Mouse (Mus musculus): ENCODE data around the gene 1700067K01Rik. TPM values are rescaled to one million over a fixed set of nuclear protein-coding genes. Genes with fewer than 3 reads are reported as not detected.

1700067K01Rik gene
- total RNA-seq (2023), result 1.4 to 1.5 TPM in 2 of 4 replicates, not detected in the others

GRCm38 (mm10) chr8:84001281-84002000, at the start of gene 1700067K01Rik:
Gene 1700067K01Rik, plus strand, starts transcription at chr8:84001502.

GRCm38 (mm10) chr8:83955106-83955957, 46.0 kb upstream of the 1700067K01Rik start, which contains the start of the genes Gm10644 and Asf1b:
Gene Gm10644, minus strand, starts transcription at chr8:83955205.
Gene Asf1b, plus strand, starts transcription at chr8:83955507.

GRCm38 (mm10) chr8:83972150-83973120, 28.9 kb upstream of the 1700067K01Rik start, which contains the start of gene Prkaca:
Gene Prkaca, plus strand, starts transcription at chr8:83972993.

GRCm38 (mm10) chr8:83997511-83998141, 3.7 kb upstream of the 1700067K01Rik start, which contains the start of gene Samd1:
Gene Samd1, plus strand, starts transcription at chr8:83997672.

GRCm38 (mm10) chr8:84011705-84012498, 10.6 kb downstream of the 1700067K01Rik start, which contains the start of gene 2210011C24Rik:
Gene 2210011C24Rik, minus strand, starts transcription at chr8:84012171.

GRCm38 (mm10) chr8:84021096-84021495, 19.8 kb downstream of the 1700067K01Rik start, which contains the start of gene Palm3:
Gene Palm3, plus strand, starts transcription at chr8:84021471.

GRCm38 (mm10) chr8:84042066-84042947, 41.0 kb downstream of the 1700067K01Rik start, which contains the start of gene Il27ra:
Gene Il27ra, minus strand, starts transcription at chr8:84042589.

GRCm38 (mm10) chr8:84044900-84045299, 43.6 kb downstream of the 1700067K01Rik start, which contains the start of gene Rln3:
Gene Rln3, minus strand, starts transcription at chr8:84045000.

Other genes with a start within 250 kb of the 1700067K01Rik start
- 6.7 to 10.1 TPM (median 8.4 TPM) in 4 replicates for gene Adgrl1, start 101.4 kb upstream of the 1700067K01Rik start, total RNA-seq (2023)
- gene Gm10644, start 46.3 kb upstream of the 1700067K01Rik start, total RNA-seq (2023), result 1.3 to 1.7 TPM (median 1.6 TPM) in 4 replicates
- gene Asf1b, start 46.0 kb upstream of the 1700067K01Rik start, total RNA-seq (2023), result 8.2 to 11.7 TPM (median 9.8 TPM) in 4 replicates
- gene Prkaca, start 28.5 kb upstream of the 1700067K01Rik start, total RNA-seq (2023), result 39.9 to 46.7 TPM (median 43.9 TPM) in 4 replicates
- gene Samd1, start 3.8 kb upstream of the 1700067K01Rik start, total RNA-seq (2023), result 43.8 to 51.9 TPM (median 45.4 TPM) in 4 replicates
- gene 2210011C24Rik, start 10.7 kb downstream of the 1700067K01Rik start, total RNA-seq (2023), result not detected in 4 replicates
- gene Palm3, start 20.0 kb downstream of the 1700067K01Rik start, total RNA-seq (2023), result not detected in 4 replicates
- gene Il27ra, start 41.1 kb downstream of the 1700067K01Rik start, total RNA-seq (2023), result 78.5 to 94.8 TPM (median 84.7 TPM) in 4 replicates
- not detected in 4 replicates for gene Rln3, start 43.5 kb downstream of the 1700067K01Rik start, total RNA-seq (2023)
- 5.6 to 8.3 TPM (median 7.3 TPM) in 4 replicates for gene Gm10643, start 63.6 kb downstream of the 1700067K01Rik start, total RNA-seq (2023)
- 99.2 to 107 TPM (median 104 TPM) in 4 replicates for gene Rfx1, start 65.3 kb downstream of the 1700067K01Rik start, total RNA-seq (2023)
- 48.7 to 58.3 TPM (median 52.6 TPM) in 4 replicates for gene Dcaf15, start 103.3 kb downstream of the 1700067K01Rik start, total RNA-seq (2023)
- gene Podnl1, start 124.5 kb downstream of the 1700067K01Rik start, total RNA-seq (2023), result 0.20 to 0.24 TPM in 2 of 4 replicates, not detected in the others
- 26.2 to 35.4 TPM (median 28.7 TPM) in 4 replicates for gene Cc2d1a, start 146.4 kb downstream of the 1700067K01Rik start, total RNA-seq (2023)
- 1.2 to 1.4 TPM (median 1.3 TPM) in 4 replicates for gene 4930432K21Rik, start 146.5 kb downstream of the 1700067K01Rik start, total RNA-seq (2023)
- not detected in 4 replicates for gene Nanos3, start 183.7 kb downstream of the 1700067K01Rik start, total RNA-seq (2023)
- 28.2 to 33.1 TPM (median 30.3 TPM) in 4 replicates for gene Zswim4, start 235.6 kb downstream of the 1700067K01Rik start, total RNA-seq (2023)
- 193 to 242 TPM (median 216 TPM) in 4 replicates for gene D8Ertd738e, start 248.2 kb downstream of the 1700067K01Rik start, total RNA-seq (2023)